Mouse (Mus musculus) heart, embryonic 14.5 days (tissue): ENCODE results near the gene Gm7356. TPM values are rescaled to one million over a fixed set of nuclear protein-coding genes. Genes with fewer than 3 reads are reported as not detected.
"Not testable (repeated sequence)": the region's sequence is repeated elsewhere in the genome, so short reads cannot be mapped to it uniquely, and the experiment has no call there.

ENCODE experiments used
- ATAC-seq: fragments of 200-750 bp; cut with Nextera tagmentation; 2 replicates; pipeline ENCODE4 v1.8.0; 2017; ENCODE audit warnings: low read depth, moderate TSS enrichment; ENCODE audit not compliant: insufficient number of reproducible peaks, insufficient read depth, low FRiP score
- H3K27ac ChIP-seq, 2 experiments: fragments of 200-500 bp in 1 of 2; fragments of 300-500 bp in 1 of 2; sonication (generic) in 1 of 2; replicated peaks in 1 of 2; 2 replicates each; pipeline ENCODE4 v1.5.1; 2012 to 2014; ENCODE audit warnings: low read depth in 2 of 2, low read length in 2 of 2, control low read depth in 1 of 2, mild to moderate bottlenecking in 1 of 2, mixed read lengths in 1 of 2; ENCODE audit not compliant: control insufficient read depth in 1 of 2, insufficient read depth in 1 of 2
- H3K27me3 ChIP-seq: fragments of 300-500 bp; sonication (generic); 2 replicates; pipeline ENCODE4 v1.6.1; 2014; ENCODE audit warnings: mild to moderate bottlenecking, low read length, control low read depth; ENCODE audit not compliant: control insufficient read depth, insufficient read depth
- H3K36me3 ChIP-seq: fragments of 300-500 bp; sonication (generic); 2 replicates; pipeline ENCODE4 v1.6.1; 2014; ENCODE audit warnings: mild to moderate bottlenecking, control low read depth, low read length, mixed read lengths; ENCODE audit not compliant: control insufficient read depth, insufficient read depth
- H3K4me1 ChIP-seq, 2 experiments: fragments of 200-500 bp in 1 of 2; fragments of 300-500 bp in 1 of 2; sonication (generic) in 1 of 2; 2 replicates each; pipeline ENCODE4 v1.6.1; 2012 to 2014; ENCODE audit warnings: low read length in 2 of 2, control low read depth in 1 of 2, mixed read lengths in 1 of 2; ENCODE audit not compliant: control insufficient read depth in 2 of 2, insufficient read depth in 2 of 2
- H3K4me2 ChIP-seq: fragments of 300-500 bp; sonication (generic); 2 replicates; pipeline ENCODE4 v1.6.1; 2014; ENCODE audit warnings: mild to moderate bottlenecking, low read length
- H3K4me3 ChIP-seq, 2 experiments: fragments of 200-500 bp in 1 of 2; fragments of 300-500 bp in 1 of 2; sonication (generic) in 1 of 2; 2 replicates each; pipeline ENCODE4 v1.5.1; 2012 to 2014; ENCODE audit warnings: low read length in 2 of 2, mild to moderate bottlenecking in 2 of 2, control low read depth in 1 of 2, low read depth in 1 of 2, moderate library complexity in 1 of 2; ENCODE audit not compliant: control insufficient read depth in 1 of 2, insufficient read depth in 1 of 2
- H3K9ac ChIP-seq: fragments of 300-500 bp; sonication (generic); 2 replicates; pipeline ENCODE4 v1.6.1; 2014; ENCODE audit warnings: mild to moderate bottlenecking, low read length
- H3K9me3 ChIP-seq: fragments of 300-500 bp; sonication (generic); 2 replicates; pipeline ENCODE4 v1.6.1; 2016; ENCODE audit warnings: low read length, control low read depth; ENCODE audit not compliant: control insufficient read depth
- WGBS: fragments of 180-500 bp; shearing (Covaris S2); extraction: QIAGEN DNeasy Blood & Tissue Kit; methylation state at CpG from one replicate; pipeline ENCODE4 v1.1.7; 2014; 5-methylcytosine and 5-hydroxymethylcytosine counted together
- polyA plus RNA-seq: library from polyadenylated mRNA; unstranded; fragments of >200 nt; fragmentation: Nextera tagmentation; extraction: Ambion mirVana; gene quantifications from 2 replicates; pipeline ENCODE4 v1.2.1, GENCODE M21; 2014

The Gm7356 gene
- not detected in 2 replicates for polyA plus RNA-seq

DNA sequence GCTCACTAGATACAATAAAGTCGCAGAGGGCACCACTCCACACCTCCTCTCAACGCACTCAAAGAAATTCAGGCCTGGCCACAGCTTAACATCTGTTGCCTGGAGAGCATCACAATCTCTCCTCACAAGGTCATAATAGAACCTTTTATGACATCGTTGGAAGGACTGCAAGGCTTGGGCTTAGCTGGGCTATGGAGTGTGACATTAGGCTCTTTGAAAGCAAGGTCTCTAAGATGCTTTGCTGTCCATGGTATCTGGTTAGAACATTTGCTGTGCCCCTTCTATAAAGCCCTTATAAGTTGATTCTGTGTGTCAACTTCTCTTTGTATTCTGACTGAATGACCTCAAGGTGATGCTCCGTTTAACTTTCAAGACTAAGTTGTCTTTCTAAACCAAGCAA is at the start of gene Gm7356:
Gene Gm7356, minus strand, starts transcription at position 101 of the 400 bp plus-strand sequence.
- ATAC-seq, H3K9me3 ChIP-seq, H3K27me3 ChIP-seq, H3K4me3 ChIP-seq, H3K4me1 ChIP-seq, H3K9ac ChIP-seq, H3K4me2 ChIP-seq, H3K27ac ChIP-seq, H3K36me3 ChIP-seq: not testable (repeated sequence)
- 68% methylated on average over 3 of the region's 4 CpGs for WGBS

DNA sequence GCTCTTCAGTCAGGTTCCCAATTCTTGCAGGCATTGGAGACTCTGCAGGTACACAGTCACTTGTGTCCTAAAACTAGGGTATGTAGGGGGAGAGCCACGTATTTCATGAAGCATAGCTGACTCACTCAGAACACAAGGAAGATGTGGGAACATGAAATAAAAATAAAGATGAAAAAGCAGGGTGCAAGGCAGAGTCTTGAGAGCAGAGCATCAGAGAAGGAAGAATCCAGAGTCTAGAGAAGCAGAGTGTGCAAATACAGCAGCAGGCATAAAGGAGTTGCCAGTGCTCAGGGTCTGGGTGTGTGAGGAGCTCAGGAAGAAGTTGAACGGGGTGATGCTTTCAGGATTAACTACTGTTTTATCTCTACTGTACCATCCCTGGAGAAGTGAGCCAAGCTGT is 38.4 kb upstream of the Gm7356 start:
- not testable (repeated sequence) for H3K27ac ChIP-seq, H3K9me3 ChIP-seq, ATAC-seq, H3K27me3 ChIP-seq, H3K4me3 ChIP-seq, H3K36me3 ChIP-seq, H3K4me1 ChIP-seq, H3K9ac ChIP-seq, H3K4me2 ChIP-seq
- WGBS: 50% methylated on average over 1 of the region's 2 CpGs

GRCm38 (mm10) chr17:14037012-14037411 is 33.5 kb upstream of the Gm7356 start:
- not testable (repeated sequence) for H3K4me2 ChIP-seq, H3K4me3 ChIP-seq, H3K4me1 ChIP-seq, H3K36me3 ChIP-seq, H3K9me3 ChIP-seq, H3K27ac ChIP-seq, H3K27me3 ChIP-seq, H3K9ac ChIP-seq, ATAC-seq
- 50% methylated on average over 1 of the region's 2 CpGs for WGBS

DNA sequence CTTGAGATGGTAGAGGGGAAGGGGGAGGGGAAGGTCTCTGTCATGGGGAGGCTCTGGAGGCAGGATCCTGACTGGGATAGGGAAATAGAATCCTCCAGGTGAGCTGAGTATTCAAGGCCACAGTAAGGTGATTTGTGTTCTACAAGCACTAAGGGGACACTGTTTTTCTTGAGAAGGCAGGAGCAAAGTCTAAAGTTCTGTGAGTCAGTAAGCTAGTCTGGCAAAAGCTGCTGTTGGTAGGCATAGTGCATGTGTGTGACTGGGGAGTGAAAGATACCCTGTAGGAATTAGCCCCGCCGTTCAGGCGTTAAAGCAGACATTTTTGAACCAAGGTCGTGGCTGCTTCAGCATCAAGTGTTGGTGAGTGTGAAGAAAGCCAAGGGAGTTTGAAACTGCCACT is 32.6 kb upstream of the Gm7356 start:
- ATAC-seq, H3K4me2 ChIP-seq, H3K27ac ChIP-seq, H3K27me3 ChIP-seq, H3K9ac ChIP-seq, H3K36me3 ChIP-seq, H3K9me3 ChIP-seq, H3K4me3 ChIP-seq, H3K4me1 ChIP-seq: not testable (repeated sequence)
- WGBS: 82% methylated on average over 4 of the region's 4 CpGs

DNA sequence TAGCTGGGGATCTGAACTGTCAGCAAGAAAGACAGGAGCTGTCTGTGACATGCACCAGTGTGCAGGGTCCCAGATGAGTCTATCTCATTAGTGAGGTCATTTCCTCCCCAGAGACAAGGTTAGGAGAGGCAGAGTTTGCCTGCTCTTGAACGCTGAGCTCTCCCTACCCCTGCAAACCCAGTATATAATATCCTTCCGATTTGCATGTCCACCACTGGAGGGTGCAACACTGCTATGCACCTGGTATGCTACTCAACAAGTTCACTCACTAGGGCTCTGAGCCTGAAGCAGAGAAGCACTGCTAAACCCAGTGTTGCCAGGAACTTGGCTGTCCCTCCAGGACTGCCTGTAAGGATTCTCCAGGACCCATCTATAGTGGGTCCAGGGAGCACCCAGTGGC is 10.1 kb downstream of the Gm7356 start:
- not testable (repeated sequence) for ATAC-seq, H3K4me2 ChIP-seq, H3K36me3 ChIP-seq, H3K27ac ChIP-seq, H3K27me3 ChIP-seq, H3K4me1 ChIP-seq, H3K9me3 ChIP-seq, H3K4me3 ChIP-seq, H3K9ac ChIP-seq
- 29% methylated on average over 2 of the region's 2 CpGs for WGBS

- ATAC-seq: no peak
- Histone ChIP-seq H3K27ac (no peak overlapping the region), H3K4me3 (no peak overlapping the region), H3K4me1 (no peaks in the 10 kb centered on the region), H3K9ac (no peak overlapping the region), H3K4me2 (no peak overlapping the region), H3K9me3 (no peaks in the 10 kb centered on the region), H3K36me3 (no peaks in the 10 kb centered on the region), H3K27me3 (no peaks in the 10 kb centered on the region)
- WGBS: 84% methylated on average over 1 of the region's 1 CpGs
These were observed 15.8 kb downstream of the Gm7356 start for GRCm38 (mm10) chr17:13987690-13988089.

DNA sequence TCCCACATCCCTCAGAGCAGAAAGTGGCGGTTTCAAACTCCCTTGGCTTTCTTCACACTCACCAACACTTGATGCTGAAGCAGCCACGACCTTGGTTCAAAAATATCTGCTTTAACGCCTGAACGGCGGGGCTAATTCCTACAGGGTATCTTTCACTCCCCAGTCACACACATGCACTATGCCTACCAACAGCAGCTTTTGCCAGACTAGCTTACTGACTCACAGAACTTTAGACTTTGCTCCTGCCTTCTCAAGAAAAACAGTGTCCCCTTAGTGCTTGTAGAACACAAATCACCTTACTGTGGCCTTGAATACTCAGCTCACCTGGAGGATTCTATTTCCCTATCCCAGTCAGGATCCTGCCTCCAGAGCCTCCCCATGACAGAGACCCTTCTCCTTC is 32.7 kb downstream of the Gm7356 start:
- not testable (repeated sequence) for H3K4me3 ChIP-seq

GRCm38 (mm10) chr17:13969917-13970316 is 33.6 kb downstream of the Gm7356 start:
- 75% methylated on average over 1 of the region's 2 CpGs for WGBS
- ATAC-seq: not testable (repeated sequence)

More for the DNA sequence above, 32.7 kb downstream of the Gm7356 start:
- H3K27me3 ChIP-seq, H3K4me2 ChIP-seq, H3K27ac ChIP-seq, H3K36me3 ChIP-seq, H3K4me1 ChIP-seq, H3K9ac ChIP-seq, ATAC-seq, H3K9me3 ChIP-seq: not testable (repeated sequence)
- 36% methylated on average over 5 of the region's 5 CpGs for WGBS

More at GRCm38 (mm10) chr17:13969917-13970316, 33.6 kb downstream of the Gm7356 start:
- not testable (repeated sequence) for H3K27me3 ChIP-seq, H3K27ac ChIP-seq, H3K4me2 ChIP-seq, H3K9me3 ChIP-seq, H3K36me3 ChIP-seq, H3K9ac ChIP-seq, H3K4me3 ChIP-seq, H3K4me1 ChIP-seq
